Mouse (Mus musculus) c-Kit-negative CD71-positive TER-119-positive erythroid progenitor cells, embryonic 14.5 days (primary cell): ENCODE measurements around the gene Rrm1.
"Not testable (repeated sequence)": the region's sequence is repeated elsewhere in the genome, so short reads cannot be mapped to it uniquely, and the experiment has no call there.

Experiments
- DNase-seq: peaks from one replicate; pipeline ENCODE4 v3.0.0-alpha.2; 2013; ENCODE audit warnings: low read depth, low spot score

The Rrm1 gene

GRCm38 (mm10) chr7:102477377-102477776, 35.9 kb downstream of the Rrm1 start:
- DNase-seq, result no peak

- DNase-seq, result no peak
Measured at GRCm38 (mm10) chr7:102478425-102478824, 36.9 kb downstream of the Rrm1 start.

- no peak for DNase-seq
Measured at GRCm38 (mm10) chr7:102478926-102479325, 37.4 kb downstream of the Rrm1 start.

GRCm38 (mm10) chr7:102479368-102480078, 38.0 kb downstream of the Rrm1 start:
- no peak for DNase-seq

- no peak for DNase-seq
Measured at GRCm38 (mm10) chr7:102480821-102481220, 39.3 kb downstream of the Rrm1 start.

GRCm38 (mm10) chr7:102481579-102481978, 40.1 kb downstream of the Rrm1 start, which contains the start of gene Olfr543:
Gene Olfr543 (minus strand): TSS chr7:102481679.
- DNase-seq, result no peak

- DNase-seq, result no peak
Measured at GRCm38 (mm10) chr7:102483665-102484064, 42.2 kb downstream of the Rrm1 start.

- not testable (repeated sequence) for DNase-seq
Measured at GRCm38 (mm10) chr7:102484766-102485165, 43.3 kb downstream of the Rrm1 start.

GRCm38 (mm10) chr7:102486105-102486504, 44.6 kb downstream of the Rrm1 start:
- DNase-seq, result no peak

GRCm38 (mm10) chr7:102488161-102488560, 46.7 kb downstream of the Rrm1 start, which contains the start of gene Olfr544:
Gene Olfr544 (minus strand): TSS chr7:102488313.
- DNase-seq, result no peak

GRCm38 (mm10) chr7:102494416-102494815, 52.9 kb downstream of the Rrm1 start:
- not testable (repeated sequence) for DNase-seq

- DNase-seq, result no peak
Measured at GRCm38 (mm10) chr7:102499473-102499872, 58.0 kb downstream of the Rrm1 start, which contains the start of gene Olfr545. Gene Olfr545 (minus strand): TSS chr7:102499573.

GRCm38 (mm10) chr7:102501986-102502385, 60.5 kb downstream of the Rrm1 start:
- no peak for DNase-seq

- peak; percentile 28 for DNase-seq
Measured at GRCm38 (mm10) chr7:102506848-102507247, 65.4 kb downstream of the Rrm1 start.

GRCm38 (mm10) chr7:102508066-102508465, 66.6 kb downstream of the Rrm1 start:
- DNase-seq, result no peak

GRCm38 (mm10) chr7:102508666-102509065, 67.2 kb downstream of the Rrm1 start:
- DNase-seq, result no peak

- DNase-seq, result no peak
Measured at GRCm38 (mm10) chr7:102509726-102510125, 68.2 kb downstream of the Rrm1 start.

GRCm38 (mm10) chr7:102511927-102512326, 70.4 kb downstream of the Rrm1 start:
- DNase-seq, result no peak

GRCm38 (mm10) chr7:102512814-102513435, 71.4 kb downstream of the Rrm1 start:
- DNase-seq, result peak; percentile 2

- no peak for DNase-seq
Measured at GRCm38 (mm10) chr7:102514144-102514543, 72.6 kb downstream of the Rrm1 start.

GRCm38 (mm10) chr7:102516261-102517050, 75.0 kb downstream of the Rrm1 start:
- no peak for DNase-seq

- no peak for DNase-seq
Measured at GRCm38 (mm10) chr7:102517051-102517335, 75.5 kb downstream of the Rrm1 start.
